Mouse (Mus musculus) cortical plate, adult 2 months (tissue): ENCODE data around the gene Ago3.

Source experiments
- CTCF ChIP-seq: fragments of 200-500 bp; IDR thresholded peaks from 2 replicates; pipeline ENCODE4 v1.5.1; 2011; ENCODE audit warnings: mild to moderate bottlenecking, control low read depth, low read length; ENCODE audit not compliant: insufficient read depth; ENCODE audit errors: extremely low read depth
- POLR2A ChIP-seq: fragments of 200-500 bp; IDR thresholded peaks from 2 replicates; pipeline ENCODE4 v1.6.1; 2011; ENCODE audit warnings: mild to moderate bottlenecking, low read length, control low read depth; ENCODE audit not compliant: insufficient read depth; ENCODE audit errors: extremely low read depth

DNA sequence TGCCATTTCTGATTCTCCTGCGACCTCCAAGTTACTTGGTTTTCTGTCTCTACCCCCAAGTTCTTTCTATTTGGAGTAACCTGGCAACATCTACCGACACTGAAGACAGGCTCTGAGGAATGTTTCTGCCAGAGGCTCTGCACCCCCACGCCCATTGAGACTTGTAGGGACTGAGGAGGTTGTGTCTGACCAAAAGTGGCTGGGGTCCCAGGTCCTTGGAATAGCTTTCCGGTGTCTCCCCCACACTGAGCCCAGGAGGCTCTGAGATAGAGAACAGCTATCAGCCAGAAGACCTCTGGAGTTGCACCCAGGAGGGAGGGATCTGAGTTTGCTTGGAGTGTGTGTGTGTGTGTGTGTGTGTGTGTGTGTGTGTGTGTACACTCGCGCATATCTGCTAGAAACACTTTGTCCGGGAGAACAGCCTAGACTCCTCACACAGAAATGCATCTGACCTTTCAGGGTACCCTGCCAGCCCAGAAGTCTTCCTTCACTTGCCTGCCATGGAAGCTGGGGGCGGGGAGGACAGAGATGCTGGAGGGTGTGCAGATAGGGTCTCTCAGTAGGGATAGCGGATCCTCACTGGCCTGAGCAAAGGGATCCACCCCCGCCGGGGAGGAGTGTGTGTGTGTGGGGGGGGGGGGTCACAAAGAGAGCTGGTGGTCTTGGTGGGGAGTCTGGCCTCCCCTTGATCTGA lies 141.9 kb downstream of the Ago3 start:
- no peak for TF ChIP-seq POLR2A
- TF ChIP-seq CTCF = no peak
